Mouse (Mus musculus): ENCODE measurements around the gene Sult1a1. TPM values are rescaled to one million over a fixed set of nuclear protein-coding genes. Genes with fewer than 3 reads are reported as not detected.

The Sult1a1 gene
- polyA plus RNA-seq, 1 experiment from 2014 or later: 2.5 TPM

- Histone ChIP-seq H3K36me3 (replicated peaks; ENCODE audit: control insufficient read depth, insufficient read depth) (peaks cover 34% of the 10 kb centered on the region), H3K9me3 (ENCODE audit: control insufficient read depth, low read length) (no peaks in the 10 kb centered on the region), H3K4me2 (replicated peaks) (no peak overlapping the region), H3K27me3 (ENCODE audit: control insufficient read depth, insufficient read depth, low read length) (no peaks in the 10 kb centered on the region), H3K9ac (no peak overlapping the region), H3K4me1 (replicated peaks; ENCODE audit: control insufficient read depth, insufficient read depth, low read length) (no peaks in the 10 kb centered on the region), H3K4me3 (replicated peaks; ENCODE audit: low read length) (no peak overlapping the region), H3K27ac (no peak overlapping the region)
- WGBS: 93% methylated on average over 8 of the region's 8 CpGs
- no peak for ATAC-seq (ENCODE audit: low FRiP score)
- DNase-seq (ENCODE audit: low spot score): no peak
Measured at GRCm38 (mm10) chr7:126675104-126675503, 1.1 kb downstream of the Sult1a1 start.

GRCm38 (mm10) chr7:126672111-126672510 is 4.1 kb downstream of the Sult1a1 start:
- Histone ChIP-seq H3K9ac (no peak overlapping the region), H3K27ac (no peak overlapping the region), H3K27me3 (ENCODE audit: control insufficient read depth, insufficient read depth, low read length) (no peaks in the 10 kb centered on the region), H3K4me2 (replicated peaks) (no peak overlapping the region), H3K4me1 (replicated peaks; ENCODE audit: control insufficient read depth, insufficient read depth, low read length) (no peaks in the 10 kb centered on the region), H3K36me3 (replicated peaks; ENCODE audit: control insufficient read depth, insufficient read depth) (peaks cover 40% of the 10 kb centered on the region), H3K9me3 (ENCODE audit: control insufficient read depth, low read length) (no peaks in the 10 kb centered on the region), H3K4me3 (replicated peaks; ENCODE audit: low read length) (no peak overlapping the region)
- DNase-seq (ENCODE audit: low spot score): no peak
- ATAC-seq (ENCODE audit: low FRiP score): no peak
- 97% methylated on average over 9 of the region's 9 CpGs for WGBS

- 94% methylated on average over 3 of the region's 3 CpGs for WGBS
Measured at GRCm38 (mm10) chr7:126670152-126670551, 6.1 kb downstream of the Sult1a1 start.

GRCm38 (mm10) chr7:126668452-126668851 is 7.8 kb downstream of the Sult1a1 start:
- H3K27me3 ChIP-seq (ENCODE audit: control insufficient read depth, insufficient read depth, low read length): no peaks in the 10 kb centered on the region
- whole genome bisulfite sequencing: 85% methylated on average over 5 of the region's 5 CpGs
- no peak for DNase-seq (ENCODE audit: low spot score)
- no peaks in the 10 kb centered on the region for H3K9me3 ChIP-seq (ENCODE audit: control insufficient read depth, low read length)
- peaks cover 58% of the 10 kb centered on the region for H3K36me3 ChIP-seq (replicated peaks; ENCODE audit: control insufficient read depth, insufficient read depth)
- H3K4me1 ChIP-seq (replicated peaks; ENCODE audit: control insufficient read depth, insufficient read depth, low read length): no peaks in the 10 kb centered on the region
- no peak overlapping the region for H3K4me2 ChIP-seq (replicated peaks)
- H3K4me3 ChIP-seq (replicated peaks; ENCODE audit: low read length): no peak overlapping the region
- no peak overlapping the region for H3K9ac ChIP-seq
- no peak overlapping the region for H3K27ac ChIP-seq
- ATAC-seq (ENCODE audit: low FRiP score): no peak

More at GRCm38 (mm10) chr7:126670152-126670551, 6.1 kb downstream of the Sult1a1 start:
- no peak overlapping the region for H3K4me3 ChIP-seq (replicated peaks; ENCODE audit: low read length)
- no peaks in the 10 kb centered on the region for H3K27me3 ChIP-seq (ENCODE audit: control insufficient read depth, insufficient read depth, low read length)
- DNase-seq (ENCODE audit: low spot score) (no peak), ATAC-seq (ENCODE audit: low FRiP score) (no peak)
- H3K9me3 ChIP-seq (ENCODE audit: control insufficient read depth, low read length): no peaks in the 10 kb centered on the region
- no peak overlapping the region for H3K9ac ChIP-seq
- no peak overlapping the region for H3K27ac ChIP-seq
- H3K4me1 ChIP-seq (replicated peaks; ENCODE audit: control insufficient read depth, insufficient read depth, low read length): no peaks in the 10 kb centered on the region
- peaks cover 41% of the 10 kb centered on the region for H3K36me3 ChIP-seq (replicated peaks; ENCODE audit: control insufficient read depth, insufficient read depth)
- no peak overlapping the region for H3K4me2 ChIP-seq (replicated peaks)

- ATAC-seq (ENCODE audit: low FRiP score): no peak
- no peak overlapping the region for H3K27ac ChIP-seq
- H3K36me3 ChIP-seq (replicated peaks; ENCODE audit: control insufficient read depth, insufficient read depth): peaks cover 55% of the 10 kb centered on the region
- no peak overlapping the region for H3K4me2 ChIP-seq (replicated peaks)
- no peak overlapping the region for H3K9ac ChIP-seq
- no peaks in the 10 kb centered on the region for H3K4me1 ChIP-seq (replicated peaks; ENCODE audit: control insufficient read depth, insufficient read depth, low read length)
- H3K9me3 ChIP-seq (ENCODE audit: control insufficient read depth, low read length): no peaks in the 10 kb centered on the region
- DNase-seq (ENCODE audit: low spot score): no peak
- no peaks in the 10 kb centered on the region for H3K27me3 ChIP-seq (ENCODE audit: control insufficient read depth, insufficient read depth, low read length)
- H3K4me3 ChIP-seq (replicated peaks; ENCODE audit: low read length): no peak overlapping the region
- 90% methylated on average over 9 of the region's 9 CpGs for WGBS
Measured at GRCm38 (mm10) chr7:126667495-126668090, 8.6 kb downstream of the Sult1a1 start.

GRCm38 (mm10) chr7:126665269-126665668 is 11.0 kb downstream of the Sult1a1 start:
- Histone ChIP-seq H3K4me1 (replicated peaks; ENCODE audit: control insufficient read depth, insufficient read depth, low read length) (no peaks in the 10 kb centered on the region), H3K4me2 (replicated peaks) (no peak overlapping the region), H3K36me3 (replicated peaks; ENCODE audit: control insufficient read depth, insufficient read depth) (peaks cover 53% of the 10 kb centered on the region), H3K4me3 (replicated peaks; ENCODE audit: low read length) (no peak overlapping the region), H3K9me3 (ENCODE audit: control insufficient read depth, low read length) (no peaks in the 10 kb centered on the region), H3K27ac (no peak overlapping the region), H3K27me3 (ENCODE audit: control insufficient read depth, insufficient read depth, low read length) (no peaks in the 10 kb centered on the region), H3K9ac (no peak overlapping the region)
- ATAC-seq (ENCODE audit: low FRiP score): no peak
- no peak for DNase-seq (ENCODE audit: low spot score)
- 94% methylated on average over 3 of the region's 3 CpGs for WGBS

- H3K4me1 ChIP-seq (replicated peaks; ENCODE audit: control insufficient read depth, insufficient read depth, low read length): no peaks in the 10 kb centered on the region
Measured at GRCm38 (mm10) chr7:126663646-126664045, 12.6 kb downstream of the Sult1a1 start.

GRCm38 (mm10) chr7:126659771-126660170 is 16.5 kb downstream of the Sult1a1 start:
- Histone ChIP-seq H3K9me3 (ENCODE audit: control insufficient read depth, low read length) (no peaks in the 10 kb centered on the region), H3K9ac (no peak overlapping the region), H3K36me3 (replicated peaks; ENCODE audit: control insufficient read depth, insufficient read depth) (peaks cover 33% of the 10 kb centered on the region), H3K27ac (no peak overlapping the region), H3K4me1 (replicated peaks; ENCODE audit: control insufficient read depth, insufficient read depth, low read length) (no peaks in the 10 kb centered on the region), H3K4me2 (replicated peaks) (no peak overlapping the region), H3K4me3 (replicated peaks; ENCODE audit: low read length) (no peak overlapping the region), H3K27me3 (ENCODE audit: control insufficient read depth, insufficient read depth, low read length) (no peaks in the 10 kb centered on the region)
- ATAC-seq (ENCODE audit: low FRiP score) (no peak), DNase-seq (ENCODE audit: low spot score) (no peak)
- WGBS: 89% methylated on average over 3 of the region's 3 CpGs

More at GRCm38 (mm10) chr7:126663646-126664045, 12.6 kb downstream of the Sult1a1 start:
- DNase-seq (ENCODE audit: low spot score) (no peak), ATAC-seq (ENCODE audit: low FRiP score) (no peak)
- Histone ChIP-seq H3K4me3 (replicated peaks; ENCODE audit: low read length) (no peak overlapping the region), H3K36me3 (replicated peaks; ENCODE audit: control insufficient read depth, insufficient read depth) (peaks cover 47% of the 10 kb centered on the region), H3K27me3 (ENCODE audit: control insufficient read depth, insufficient read depth, low read length) (no peaks in the 10 kb centered on the region), H3K9ac (no peak overlapping the region), H3K4me2 (replicated peaks) (no peak overlapping the region), H3K9me3 (ENCODE audit: control insufficient read depth, low read length) (no peaks in the 10 kb centered on the region), H3K27ac (no peak overlapping the region)
- WGBS: 79% methylated on average over 8 of the region's 8 CpGs

- 87% methylated on average over 1 of the region's 1 CpGs for WGBS
- Histone ChIP-seq H3K36me3 (replicated peaks; ENCODE audit: control insufficient read depth, insufficient read depth) (peaks cover 13% of the 10 kb centered on the region; the same call in 1 of the 2 replicates), H3K27me3 (ENCODE audit: control insufficient read depth, insufficient read depth, low read length) (no peaks in the 10 kb centered on the region), H3K4me2 (replicated peaks) (no peak overlapping the region), H3K27ac (no peak overlapping the region), H3K9ac (no peak overlapping the region), H3K9me3 (ENCODE audit: control insufficient read depth, low read length) (no peaks in the 10 kb centered on the region), H3K4me1 (replicated peaks; ENCODE audit: control insufficient read depth, insufficient read depth, low read length) (no peaks in the 10 kb centered on the region), H3K4me3 (replicated peaks; ENCODE audit: low read length) (no peak overlapping the region)
- ATAC-seq (ENCODE audit: low FRiP score) (no peak), DNase-seq (ENCODE audit: low spot score) (no peak)
Measured at GRCm38 (mm10) chr7:126657522-126657921, 18.7 kb downstream of the Sult1a1 start.

- no peaks in the 10 kb centered on the region for H3K9me3 ChIP-seq (ENCODE audit: control insufficient read depth, low read length)
- no peak for ATAC-seq (ENCODE audit: low FRiP score)
- H3K4me3 ChIP-seq (replicated peaks; ENCODE audit: low read length): no peak overlapping the region
- 91% methylated on average over 3 of the region's 3 CpGs for WGBS
- DNase-seq (ENCODE audit: low spot score): no peak
- no peaks in the 10 kb centered on the region for H3K36me3 ChIP-seq (replicated peaks; ENCODE audit: control insufficient read depth, insufficient read depth)
- H3K27ac ChIP-seq: no peak overlapping the region
- H3K4me1 ChIP-seq (replicated peaks; ENCODE audit: control insufficient read depth, insufficient read depth, low read length): no peaks in the 10 kb centered on the region
- H3K27me3 ChIP-seq (ENCODE audit: control insufficient read depth, insufficient read depth, low read length): no peaks in the 10 kb centered on the region
- no peak overlapping the region for H3K4me2 ChIP-seq (replicated peaks)
- H3K9ac ChIP-seq: no peak overlapping the region
Measured at GRCm38 (mm10) chr7:126655695-126656094, 20.5 kb downstream of the Sult1a1 start.

Data from hindbrain, embryonic 14.5 days (tissue).